Mouse (Mus musculus): ENCODE measurements at regions not wholly inside any gene's neighbourhood (a gene's known extent, or its start where the extent isn't known, plus 50 kb on each side); places are given as distances from the start of the nearest gene placed in this dataset.

DNA sequence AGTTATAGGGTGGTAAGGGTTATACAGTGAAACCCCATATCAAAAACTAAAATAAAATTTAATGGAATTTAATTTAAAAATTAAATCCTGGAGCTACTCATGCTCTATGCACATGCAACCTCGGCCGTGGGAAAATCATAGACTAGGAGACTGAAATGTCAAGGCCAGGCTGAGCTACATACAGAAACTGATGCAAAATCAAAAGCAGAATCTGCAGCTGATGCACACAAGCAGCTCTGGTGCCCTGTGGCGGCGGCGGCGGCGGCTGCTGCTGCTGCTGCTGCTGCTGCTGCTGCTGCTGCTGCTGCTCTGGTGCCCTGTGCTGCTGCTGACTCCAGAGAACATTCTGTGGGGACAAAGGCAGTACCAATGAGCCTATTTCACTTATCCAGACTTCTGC, 154.5 kb upstream of the Rapgef5 start:
- TF ChIP-seq CTCF (IDR thresholded peaks at IDR 0.05; ENCODE audit: low read depth) (no peak), EP300 (IDR thresholded peaks at IDR 0.05; ENCODE audit: low read depth) (no peak)
